Comparison of ENCODE assay signal across 20 mouse cellular contexts in the genomic region with DNA sequence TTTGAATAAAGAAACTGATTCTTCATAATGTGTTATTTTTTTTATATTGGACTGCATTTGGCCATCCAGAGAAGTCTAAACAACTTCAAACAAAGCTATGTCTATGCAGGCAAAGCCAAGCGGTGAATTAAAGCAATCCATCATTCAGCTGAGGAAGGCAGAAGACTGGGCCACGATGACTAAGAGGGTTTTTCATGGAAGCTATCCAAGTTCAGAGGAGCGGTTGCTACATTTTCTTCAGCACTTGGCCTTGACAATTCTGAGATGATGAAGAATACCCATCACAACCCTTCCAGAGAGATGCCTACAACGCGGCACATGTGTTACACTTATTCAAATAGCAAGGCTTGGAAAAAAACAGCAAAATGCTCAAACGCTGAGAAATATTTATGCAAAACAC.
A peak's percentile ranks its signal among the peaks of the same experiment; 100 is the strongest.
DNase-seq lines count a peak whose midpoint lies in the region; ATAC-seq lines count a peak whose summit lies in the region.
"Had no signal": no experiment of that assay in that cellular context is flagged by ENCODE, and none has a peak within 500 bp of the region (broad histone marks: within the 10 kb centered on the region; RNA-seq: fewer than 3 reads in every experiment).

No protein-coding gene starts in this region.

- no peak overlapping the region for H3K27ac ChIP-seq in midbrain, embryonic 11.5 days (ENCODE audit: low read depth, low read length)
- H3K27ac ChIP-seq in midbrain, embryonic 14.5 days (replicated peaks; ENCODE audit: low read depth, low read length) = no peak overlapping the region
- H3K27ac ChIP-seq: embryonic facial prominence, embryonic 12.5 days; heart, embryonic 10.5 days; hindbrain, embryonic 13.5 days; liver, embryonic 13.5 days; neural tube, embryonic 12.5 days had no signal

- no peak overlapping the region for H3K4me3 ChIP-seq in midbrain, embryonic 11.5 days (ENCODE audit: low read depth, low read length)
- no peak overlapping the region for H3K4me3 ChIP-seq in midbrain, embryonic 14.5 days (replicated peaks; ENCODE audit: low read depth, low read length)
- H3K4me3 ChIP-seq: embryonic facial prominence, embryonic 12.5 days; heart, embryonic 10.5 days; hindbrain, embryonic 13.5 days; liver, embryonic 13.5 days; neural tube, embryonic 12.5 days had no signal

- H3K9ac ChIP-seq in midbrain, embryonic 11.5 days (ENCODE audit: low read length) = no peak overlapping the region
- H3K9ac ChIP-seq in midbrain, embryonic 14.5 days (replicated peaks; ENCODE audit: low read length) = no peak overlapping the region
- H3K9ac ChIP-seq: embryonic facial prominence, embryonic 12.5 days; hindbrain, embryonic 13.5 days; liver, embryonic 13.5 days; neural tube, embryonic 12.5 days had no signal

- H3K36me3 ChIP-seq in midbrain, embryonic 11.5 days (ENCODE audit: control insufficient read depth, insufficient read depth, low read length) = no peaks in the 10 kb centered on the region
- no peaks in the 10 kb centered on the region for H3K36me3 ChIP-seq in midbrain, embryonic 14.5 days (ENCODE audit: control insufficient read depth, insufficient read depth, low read length)
- H3K36me3 ChIP-seq: embryonic facial prominence, embryonic 12.5 days; G1E; heart, embryonic 10.5 days; hindbrain, embryonic 13.5 days; liver, embryonic 13.5 days; neural tube, embryonic 12.5 days had no signal

- ATAC-seq in frontal cortex, adult (ENCODE audit: low TSS enrichment) = peak; percentile 8; the same call in 1 of the 2 replicates
- ATAC-seq in midbrain, embryonic 11.5 days (ENCODE audit: low FRiP score) = no peak
- ATAC-seq in midbrain, embryonic 14.5 days (ENCODE audit: low FRiP score, low TSS enrichment) = no peak
- ATAC-seq in CD4-positive, CD25-positive, alpha-beta regulatory T cell, adult 4 months = no peak
- ATAC-seq: forebrain, embryonic 16.5 days; intestine, embryonic 16.5 days; lung, postnatal 0 days had no signal

- H3K4me1 ChIP-seq in midbrain, embryonic 11.5 days (ENCODE audit: control insufficient read depth, insufficient read depth, low read length) = no peaks in the 10 kb centered on the region
- no peaks in the 10 kb centered on the region for H3K4me1 ChIP-seq in midbrain, embryonic 14.5 days (ENCODE audit: control insufficient read depth, insufficient read depth, low read length)
- H3K4me1 ChIP-seq: heart, embryonic 10.5 days; hindbrain, embryonic 13.5 days; liver, embryonic 13.5 days; neural tube, embryonic 12.5 days had no signal

- DNase-seq in frontal cortex, postnatal 10 days (ENCODE audit: low spot score in 2 of 2) = no peak
- peak; percentile 71 for DNase-seq in midbrain, embryonic 11.5 days (ENCODE audit: low spot score, missing footprints)
- DNase-seq in midbrain, embryonic 14.5 days = no peak
- peak; percentile 26 for DNase-seq in adrenal gland, postnatal 14 days
- DNase-seq in T-cell, adult 2 months (ENCODE audit: low spot score) = no peak
- DNase-seq: cerebellum, adult 18-20 months; gastrocnemius, postnatal 10 days; heart, postnatal 10 days; liver, embryonic 13.5 days; thymus, postnatal 4 days had no signal

- no peak overlapping the region for H3K4me2 ChIP-seq in midbrain, embryonic 11.5 days
- H3K4me2 ChIP-seq in midbrain, embryonic 14.5 days (ENCODE audit: low read length) = no peak overlapping the region
- H3K4me2 ChIP-seq: embryonic facial prominence, embryonic 12.5 days; hindbrain, embryonic 13.5 days; liver, embryonic 13.5 days; neural tube, embryonic 12.5 days had no signal

- H3K27me3 ChIP-seq in midbrain, embryonic 11.5 days (ENCODE audit: control insufficient read depth, insufficient read depth, low read length) = no peaks in the 10 kb centered on the region
- no peaks in the 10 kb centered on the region for H3K27me3 ChIP-seq in midbrain, embryonic 14.5 days (ENCODE audit: control insufficient read depth, insufficient read depth, low read length)
- H3K27me3 ChIP-seq: embryonic facial prominence, embryonic 12.5 days; hindbrain, embryonic 13.5 days; liver, embryonic 13.5 days; neural tube, embryonic 12.5 days had no signal

- 89% methylated on average over 6 of the region's 6 CpGs for WGBS in midbrain, embryonic 11.5 days
- 86% methylated on average over 6 of the region's 6 CpGs for WGBS in midbrain, embryonic 14.5 days

- H3K9me3 ChIP-seq in midbrain, embryonic 11.5 days (ENCODE audit: control insufficient read depth, low read length) = no peaks in the 10 kb centered on the region
- H3K9me3 ChIP-seq in midbrain, embryonic 14.5 days (ENCODE audit: control insufficient read depth, low read length) = no peaks in the 10 kb centered on the region
- H3K9me3 ChIP-seq: embryonic facial prominence, embryonic 12.5 days; G1E; heart, embryonic 10.5 days; hindbrain, embryonic 13.5 days; liver, embryonic 13.5 days; neural tube, embryonic 12.5 days had no signal

Comparison
In these comparisons a context has a peak if more than half of its experiments do, and no peak if none do; other contexts are left out.
1. DNase-seq: peak in midbrain, embryonic 11.5 days (single experiment) and adrenal gland, postnatal 14 days (single experiment); none in frontal cortex, postnatal 10 days (0 of 2), midbrain, embryonic 14.5 days (single experiment) and T-cell, adult 2 months (single experiment).